Mouse (Mus musculus) lung, postnatal 14 days (tissue): ENCODE data around the gene Pdk2.

ENCODE experiments used
- DNase-seq: peaks from one replicate; pipeline ENCODE4 v3.0.0; 2021

Gene Pdk2

GRCm38 (mm10) chr11:95070140-95071107, 29.3 kb upstream of the Pdk2 start:
- no peak for DNase-seq

DNA sequence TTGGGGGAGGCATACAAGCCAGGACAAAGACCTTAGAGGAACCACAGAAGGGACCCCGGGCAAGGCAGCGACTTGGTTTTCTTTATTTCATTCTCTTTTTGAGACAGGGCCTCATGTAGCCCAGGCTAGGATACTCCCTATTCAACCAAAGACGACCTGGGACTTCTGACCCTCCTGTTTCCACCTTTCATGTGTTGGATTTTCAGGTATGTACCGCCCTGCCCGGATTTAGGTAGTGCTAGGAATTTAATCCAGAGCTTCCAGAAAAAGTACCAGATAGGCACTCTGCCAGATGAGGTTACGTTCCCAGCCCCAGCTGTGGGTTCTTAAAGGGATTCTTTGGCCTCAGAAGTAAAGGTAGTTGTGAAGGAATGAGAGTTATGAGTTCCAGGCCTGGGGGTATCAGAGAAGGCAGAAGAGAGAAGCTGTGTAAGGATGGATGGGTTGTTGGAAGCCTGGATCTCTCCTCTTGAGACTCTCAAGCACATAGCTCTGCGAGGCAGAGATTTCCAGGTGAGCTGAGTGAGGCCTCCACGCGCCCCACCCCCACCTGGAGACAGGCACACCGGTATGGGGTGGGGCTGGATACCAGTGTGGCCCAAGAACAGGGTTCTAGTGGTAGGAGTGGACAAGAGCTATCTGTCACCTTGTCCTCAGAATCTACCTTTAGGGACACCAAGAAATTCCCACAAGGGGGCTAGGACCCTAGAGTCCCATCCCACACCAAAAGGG, 28.2 kb upstream of the Pdk2 start:
- no peak for DNase-seq

DNA sequence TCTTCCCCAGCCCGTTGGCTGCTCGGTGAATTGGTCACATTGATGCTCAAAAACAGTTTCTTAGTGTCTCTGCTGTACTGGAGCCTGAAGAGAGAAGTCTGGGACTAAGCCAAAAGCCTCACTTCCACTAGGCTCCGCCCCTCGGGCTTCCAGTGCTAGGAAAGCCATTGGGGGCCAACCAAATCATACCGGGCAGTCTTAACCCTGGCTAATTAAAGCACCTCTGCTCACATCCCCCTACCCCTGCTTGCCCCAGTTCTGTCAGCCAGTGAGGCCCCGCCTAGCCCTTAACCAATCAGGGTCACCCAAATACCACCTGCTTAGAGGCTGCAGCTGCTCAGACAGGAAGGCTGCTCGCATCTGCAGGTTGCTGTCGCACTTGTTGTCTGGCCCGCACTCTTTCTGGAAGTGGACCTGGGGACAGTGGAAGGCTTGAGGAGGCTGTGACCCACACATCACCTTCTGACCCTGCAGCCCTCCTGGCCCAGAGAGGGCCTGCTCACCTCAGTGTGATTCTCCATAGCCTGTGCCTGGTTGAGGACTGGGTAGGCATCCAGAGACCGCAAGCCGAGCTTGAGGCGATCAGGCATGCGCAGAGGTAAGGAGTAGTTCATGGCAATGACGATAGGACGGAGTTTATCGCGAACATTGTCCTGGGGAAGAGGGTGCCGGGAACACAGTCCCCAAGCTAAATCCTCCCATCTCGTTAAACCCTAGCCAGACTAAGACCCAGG, 15.8 kb upstream of the Pdk2 start:
- no peak for DNase-seq

DNA sequence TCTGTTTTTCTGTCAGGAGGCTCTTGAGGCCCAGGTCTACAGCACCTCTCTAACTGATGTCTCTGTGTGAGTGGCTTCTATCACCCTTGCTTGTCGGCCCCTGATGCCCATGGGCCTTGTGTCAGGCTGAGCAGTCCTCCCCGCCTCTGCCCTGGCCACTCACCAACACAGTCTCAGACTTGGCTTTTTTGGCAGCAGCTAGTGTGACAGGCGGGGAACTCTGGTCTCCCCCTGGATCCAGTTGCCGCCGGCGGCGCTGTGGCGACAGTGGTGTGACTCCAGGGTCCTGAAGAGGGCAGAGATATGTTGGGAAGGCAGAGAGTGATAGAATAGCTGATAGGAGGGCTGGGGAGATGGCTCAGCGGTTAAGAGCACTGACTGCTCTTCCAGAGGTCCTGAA, 11.9 kb upstream of the Pdk2 start:
- DNase-seq: no peak

DNA sequence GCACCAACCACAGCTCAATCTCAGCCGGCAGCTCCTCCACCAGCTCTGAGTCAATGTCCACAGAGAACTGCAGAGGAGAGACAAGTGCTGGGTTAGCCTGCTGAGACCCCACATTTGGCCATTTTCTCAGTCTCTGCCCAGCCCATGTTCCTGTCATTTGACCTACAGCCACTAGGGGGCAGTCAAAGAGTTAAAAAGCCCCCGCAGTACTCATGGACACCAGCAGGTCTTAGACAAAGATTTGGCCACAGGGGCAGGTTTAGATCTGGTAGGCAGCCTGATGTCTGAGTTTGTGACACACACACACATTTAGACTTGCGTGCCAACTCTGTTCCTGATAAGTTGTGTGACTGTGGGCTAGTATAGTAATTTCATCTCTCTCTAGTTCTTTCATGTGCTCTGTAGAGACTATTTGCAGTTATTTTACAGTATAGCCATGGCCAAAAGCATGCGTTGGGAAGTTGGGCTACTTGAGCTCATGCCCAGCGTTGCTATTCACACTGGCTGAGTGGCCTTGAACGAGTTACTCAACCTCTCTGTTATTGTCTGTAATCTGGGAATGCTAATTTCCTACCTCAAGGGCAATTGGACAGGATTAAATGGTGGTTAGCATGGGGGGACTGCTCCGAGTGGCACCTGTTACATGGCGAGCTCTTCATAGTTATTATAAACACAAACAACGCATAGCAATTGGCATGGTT, 6.0 kb upstream of the Pdk2 start:
- peak; percentile 67 for DNase-seq

DNA sequence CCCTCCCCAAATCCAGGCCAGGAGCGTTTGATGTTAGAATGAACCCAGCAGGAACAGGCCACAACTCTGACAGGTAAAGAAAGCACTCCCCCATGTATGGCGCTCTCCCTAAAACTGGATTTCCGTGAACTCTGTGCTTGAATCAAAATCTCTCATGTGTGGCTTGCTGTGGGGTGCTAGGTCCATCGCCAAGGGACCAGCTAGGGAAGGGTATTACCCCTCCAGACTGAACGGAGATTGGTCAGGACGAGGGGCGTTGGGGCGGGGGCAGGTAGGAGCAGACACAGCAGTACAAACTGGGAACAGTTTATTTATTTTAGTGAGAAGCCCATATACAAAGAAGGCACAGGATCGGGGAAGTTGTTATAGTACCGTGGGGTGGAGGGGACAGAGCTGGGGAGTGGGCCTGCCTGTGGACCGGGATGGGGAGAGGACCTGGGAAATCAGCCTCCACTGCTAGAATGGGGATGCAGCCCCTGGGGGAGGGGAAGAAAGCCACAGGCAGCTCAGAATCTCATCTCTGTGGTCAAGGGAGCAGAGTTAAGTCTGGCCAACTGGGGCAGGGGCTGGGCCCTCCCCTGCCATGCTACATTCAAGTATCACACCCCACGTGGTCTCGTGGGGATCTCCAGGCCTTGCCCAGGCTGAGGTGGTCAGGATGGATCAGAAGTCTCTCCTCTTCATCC, 3.2 kb upstream of the Pdk2 start:
- no peak for DNase-seq

DNA sequence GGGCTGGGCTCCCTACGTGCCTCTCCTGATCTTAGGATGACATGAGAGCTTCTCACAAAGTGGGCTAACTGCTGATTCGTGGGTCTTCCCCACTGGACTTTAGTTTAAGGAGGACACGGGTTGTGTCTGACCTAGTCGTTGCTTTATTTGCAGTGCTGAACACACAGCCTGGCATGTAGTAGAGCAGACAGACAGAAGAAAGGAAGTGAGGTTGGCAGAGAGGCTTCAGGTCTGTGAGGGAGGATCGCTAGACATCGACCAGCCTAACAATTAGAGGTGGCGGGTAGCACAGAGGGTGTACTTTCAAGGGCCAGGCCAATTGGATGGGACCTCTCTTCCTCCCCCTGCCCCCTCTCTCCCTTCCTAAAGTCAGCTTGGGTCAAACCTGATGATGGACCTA, 2.5 kb upstream of the Pdk2 start:
- DNase-seq: no peak

DNA sequence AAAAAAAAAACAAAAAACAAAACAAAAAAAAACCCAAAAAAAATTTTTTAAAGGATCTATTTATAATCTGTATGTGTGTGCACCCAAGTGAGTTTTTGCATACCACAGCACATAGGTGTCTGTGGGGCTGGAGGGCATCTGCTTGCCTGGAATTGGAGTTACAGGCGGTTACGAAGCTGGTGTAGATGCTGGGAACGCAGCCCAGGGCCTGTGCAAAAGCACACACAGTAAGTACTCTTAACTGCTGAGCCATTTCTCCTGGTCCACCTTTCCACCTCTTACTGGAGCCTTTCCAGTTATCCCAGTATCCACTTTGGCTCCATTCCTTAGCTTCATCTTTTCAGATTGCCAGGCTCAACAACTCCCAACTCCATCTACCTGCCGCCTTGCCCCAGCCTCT, 1.9 kb upstream of the Pdk2 start:
- DNase-seq: no peak

- peak; percentile 89 for DNase-seq
These were observed 942 bp upstream of the Pdk2 start for GRCm38 (mm10) chr11:95042096-95042495.

DNA sequence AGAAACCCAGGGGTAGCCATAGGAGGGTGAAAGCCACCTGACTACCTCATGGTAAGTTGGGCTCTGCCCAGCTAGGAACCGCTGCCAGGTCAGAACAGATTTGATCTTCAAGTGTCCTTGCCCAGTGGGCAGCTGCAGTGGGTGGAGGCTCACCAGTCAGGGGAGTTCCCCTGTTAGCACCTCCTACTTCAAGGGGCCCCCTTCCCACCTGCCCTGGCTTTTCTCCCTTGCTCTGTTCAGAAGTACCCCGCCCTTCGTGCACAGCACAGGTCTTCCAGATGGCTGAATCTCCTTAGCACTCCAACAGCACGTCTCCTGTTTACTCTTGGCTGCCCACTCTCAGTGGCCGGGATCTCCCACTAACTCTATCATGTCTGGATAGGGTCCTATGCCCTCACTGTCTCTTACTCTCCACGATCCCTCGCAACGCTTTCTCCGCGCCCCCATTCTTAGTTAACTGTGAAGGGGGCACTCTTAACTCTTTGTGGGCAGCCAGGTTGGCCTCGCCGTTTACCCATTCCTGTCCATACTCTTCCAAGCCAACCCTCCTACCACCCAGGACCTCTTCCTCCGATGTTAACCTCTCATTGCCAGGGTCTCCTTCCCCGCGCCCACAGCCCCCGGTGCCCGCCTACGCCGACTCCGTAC, 539 bp downstream of the Pdk2 start:
- DNase-seq: peak; percentile 62

DNA sequence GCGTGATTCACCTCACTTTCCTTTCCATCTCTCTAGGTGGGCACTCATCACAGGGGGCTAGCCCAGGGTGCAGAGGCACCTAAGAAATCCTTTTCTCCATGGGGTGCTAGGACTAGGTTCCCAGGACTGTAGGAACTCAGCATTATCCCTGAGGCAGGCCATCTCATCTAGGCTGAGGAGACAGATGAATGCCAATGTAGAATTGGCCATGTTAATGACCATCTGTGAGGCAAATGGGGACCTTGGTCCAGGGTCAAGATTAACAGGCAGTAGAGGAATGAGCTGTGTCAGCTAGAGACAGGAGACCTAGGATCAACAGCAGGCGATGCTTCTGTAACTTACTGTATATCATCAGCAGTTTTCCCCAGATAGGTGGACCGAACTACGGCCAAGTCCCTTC, 1.4 kb downstream of the Pdk2 start:
- no peak for DNase-seq

- DNase-seq: no peak
These were observed 2.1 kb downstream of the Pdk2 start for GRCm38 (mm10) chr11:95038818-95039655.

DNA sequence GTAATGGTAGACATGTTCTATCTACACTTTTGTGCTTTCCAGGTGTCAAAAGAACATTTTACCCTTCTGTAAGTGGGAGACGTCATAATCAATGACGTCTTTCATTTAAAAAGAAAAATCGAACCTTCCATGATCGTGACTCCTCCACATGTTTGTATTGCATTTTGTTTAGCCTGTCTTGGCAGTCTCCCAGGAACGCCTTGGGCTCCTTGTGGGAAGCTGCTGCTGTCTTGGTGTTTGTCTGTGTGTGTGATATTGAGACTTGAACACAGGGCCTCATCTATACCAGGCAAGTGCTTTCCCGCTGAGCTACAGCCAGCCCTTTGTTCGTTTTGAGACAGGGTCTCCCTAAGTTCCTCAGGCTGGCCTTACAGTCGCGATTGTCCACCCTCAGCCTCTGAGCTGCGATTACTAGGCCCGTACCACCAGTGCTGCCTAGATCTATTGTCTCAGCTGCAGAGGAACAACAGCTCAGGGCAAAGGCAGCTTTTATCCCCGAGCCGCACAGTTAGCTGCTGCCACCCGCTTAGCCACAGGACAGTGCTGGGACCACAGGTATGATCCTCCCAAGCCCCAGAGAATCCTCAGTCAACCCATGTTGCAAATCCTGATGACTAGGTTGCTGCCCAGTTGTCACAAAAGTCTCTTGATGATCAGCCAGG, 2.9 kb downstream of the Pdk2 start:
- DNase-seq: no peak

GRCm38 (mm10) chr11:95037306-95037705, 3.8 kb downstream of the Pdk2 start:
- DNase-seq: no peak

- DNase-seq: no peak
These were observed 4.6 kb downstream of the Pdk2 start for GRCm38 (mm10) chr11:95036521-95036920.

GRCm38 (mm10) chr11:95034902-95035301, 6.3 kb downstream of the Pdk2 start:
- DNase-seq: no peak

DNA sequence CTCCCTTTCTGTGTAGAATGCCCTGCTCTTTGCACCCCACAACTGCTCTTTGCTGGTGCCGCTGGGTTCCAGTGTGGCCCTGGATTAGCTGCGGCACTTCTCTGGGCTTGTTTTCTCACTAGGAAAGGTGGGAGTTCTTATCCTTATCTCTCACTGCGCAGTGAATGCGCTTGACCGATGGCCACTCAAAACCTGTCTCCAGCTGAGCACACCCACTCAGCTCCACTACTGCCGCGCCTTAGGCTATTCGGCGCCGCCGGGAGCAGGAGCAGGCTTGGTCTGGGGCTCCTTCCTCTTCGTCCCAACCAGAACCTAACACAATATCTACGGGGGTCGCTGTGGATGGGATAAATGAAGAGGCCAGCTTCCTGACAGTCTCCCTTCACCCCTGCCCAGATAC, 7.5 kb downstream of the Pdk2 start:
- DNase-seq: no peak

DNA sequence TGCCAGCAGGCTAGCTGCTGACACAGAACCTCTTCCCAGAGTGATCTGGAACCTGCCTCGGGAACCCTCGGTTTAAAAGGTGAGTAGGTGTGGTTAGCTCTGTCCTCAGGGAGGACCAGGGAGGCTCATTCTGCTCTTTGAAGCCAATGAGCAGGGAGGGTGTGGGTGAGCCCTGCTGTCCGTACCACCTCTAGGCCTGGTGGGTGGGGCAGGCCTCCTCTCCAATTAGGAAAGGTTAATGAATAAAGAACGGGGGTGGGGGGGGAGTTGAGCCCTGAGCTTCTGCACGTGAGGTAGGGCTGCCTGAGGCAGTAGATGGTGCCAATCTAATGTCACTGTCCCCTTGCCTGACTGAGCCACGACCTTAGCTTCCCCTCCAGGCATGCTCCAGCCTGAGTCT, 8.2 kb downstream of the Pdk2 start:
- DNase-seq: no peak

GRCm38 (mm10) chr11:95027850-95028470, 13.2 kb downstream of the Pdk2 start:
- no peak for DNase-seq

- no peak for DNase-seq
These were observed 14.3 kb downstream of the Pdk2 start for GRCm38 (mm10) chr11:95026849-95027248.
